Mouse (Mus musculus) forebrain, embryonic 16.5 days (tissue): ENCODE measurements around the gene Igsf9b. TPM values are rescaled to one million over a fixed set of nuclear protein-coding genes. Genes with fewer than 3 reads are reported as not detected.
A peak's percentile ranks its signal among the peaks of the same experiment; 100 is the strongest.

Experiments used
- ATAC-seq: fragments of 200-750 bp; cut with Nextera tagmentation; 2 replicates; pipeline ENCODE4 v1.8.0; 2017; ENCODE audit warnings: mild to moderate bottlenecking, moderate library complexity
- H3K27ac ChIP-seq: fragments of 300-500 bp; sonication (generic); 2 replicates; pipeline ENCODE4 v1.5.1; 2014; ENCODE audit warnings: low read length, control low read depth
- H3K27me3 ChIP-seq: fragments of 300-500 bp; sonication (generic); replicated peaks from 2 replicates; pipeline ENCODE4 v1.6.1; 2014; ENCODE audit warnings: low read length; ENCODE audit not compliant: control insufficient read depth, insufficient read depth
- H3K36me3 ChIP-seq: fragments of 300-500 bp; sonication (generic); 2 replicates; pipeline ENCODE4 v1.6.1; 2014; ENCODE audit not compliant: control insufficient read depth, insufficient read depth
- H3K4me1 ChIP-seq: fragments of 300-500 bp; sonication (generic); replicated peaks from 2 replicates; pipeline ENCODE4 v1.6.1; 2014; ENCODE audit warnings: low read length; ENCODE audit not compliant: control insufficient read depth, insufficient read depth
- H3K4me2 ChIP-seq: fragments of 300-500 bp; sonication (generic); 2 replicates; pipeline ENCODE4 v1.6.1; 2014; ENCODE audit warnings: mild to moderate bottlenecking, low read length, control low read depth
- H3K4me3 ChIP-seq: fragments of 300-500 bp; sonication (generic); replicated peaks from 2 replicates; pipeline ENCODE4 v1.5.1; 2014; ENCODE audit warnings: mild to moderate bottlenecking, low read length, control low read depth
- H3K9ac ChIP-seq: fragments of 300-500 bp; sonication (generic); replicated peaks from 2 replicates; pipeline ENCODE4 v1.6.1; 2014; ENCODE audit warnings: low read depth, low read length, control low read depth
- H3K9me3 ChIP-seq: fragments of 300-500 bp; sonication (generic); 2 replicates; pipeline ENCODE4 v1.6.1; 2016; ENCODE audit warnings: low read length; ENCODE audit not compliant: control insufficient read depth
- WGBS: fragments of 180-500 bp; shearing (Covaris S2); extraction: QIAGEN DNeasy Blood & Tissue Kit; methylation state at CpG from one replicate; pipeline ENCODE4 v1.1.7; 2014; 5-methylcytosine and 5-hydroxymethylcytosine counted together
- polyA plus RNA-seq: library from polyadenylated mRNA; unstranded; fragments of >200 nt; fragmentation: Nextera tagmentation; extraction: Ambion mirVana; gene quantifications from 2 replicates; pipeline ENCODE4 v1.2.1, GENCODE M21; 2015

Gene Igsf9b
- polyA plus RNA-seq, 1 experiment from 2014 or later = 16.7 TPM

GRCm38 (mm10) chr9:27336962-27337636, 38.1 kb downstream of the Igsf9b start:
- no peak overlapping the region for H3K27ac ChIP-seq
- no peaks in the 10 kb centered on the region for H3K9me3 ChIP-seq
- WGBS = 68% methylated on average over 4 of the region's 4 CpGs
- no peaks in the 10 kb centered on the region for H3K27me3 ChIP-seq
- peaks cover 8% of the 10 kb centered on the region for H3K4me1 ChIP-seq
- H3K4me3 ChIP-seq = no peak overlapping the region
- ATAC-seq = peak; percentile 59
- 0 out of 2 replicates have a peak, but pooled peaks cover 2% of the 10 kb centered on the region for H3K36me3 ChIP-seq
- no peak overlapping the region for H3K9ac ChIP-seq
- no peak overlapping the region for H3K4me2 ChIP-seq

GRCm38 (mm10) chr9:27339168-27339567, 40.2 kb downstream of the Igsf9b start:
- 81% methylated on average over 1 of the region's 1 CpGs for WGBS
- no peak overlapping the region for H3K4me3 ChIP-seq
- H3K27ac ChIP-seq = no peak overlapping the region
- ATAC-seq = no peak
- H3K36me3 ChIP-seq = 0 out of 2 replicates have a peak, but pooled peaks cover 2% of the 10 kb centered on the region
- H3K4me2 ChIP-seq = no peak overlapping the region
- no peaks in the 10 kb centered on the region for H3K27me3 ChIP-seq
- H3K9me3 ChIP-seq = no peaks in the 10 kb centered on the region
- no peak overlapping the region for H3K9ac ChIP-seq
- peaks cover 8% of the 10 kb centered on the region for H3K4me1 ChIP-seq

GRCm38 (mm10) chr9:27346541-27347269, 47.7 kb downstream of the Igsf9b start:
- no peak overlapping the region for H3K4me2 ChIP-seq

GRCm38 (mm10) chr9:27353082-27353481, 54.1 kb downstream of the Igsf9b start:
- Histone ChIP-seq H3K4me3 (no peak overlapping the region), H3K4me2 (no peak overlapping the region), H3K4me1 (no peaks in the 10 kb centered on the region), H3K9ac (no peak overlapping the region), H3K27ac (no peak overlapping the region), H3K36me3 (no peaks in the 10 kb centered on the region), H3K9me3 (no peaks in the 10 kb centered on the region), H3K27me3 (no peaks in the 10 kb centered on the region)
- no peak for ATAC-seq
- 80% methylated on average over 7 of the region's 7 CpGs for WGBS

More at GRCm38 (mm10) chr9:27346541-27347269, 47.7 kb downstream of the Igsf9b start:
- no peak overlapping the region for H3K9ac ChIP-seq
- H3K4me3 ChIP-seq = no peak overlapping the region
- WGBS = 16% methylated on average over 11 of the region's 11 CpGs
- peaks cover 8% of the 10 kb centered on the region for H3K4me1 ChIP-seq
- H3K9me3 ChIP-seq = no peaks in the 10 kb centered on the region
- no peaks in the 10 kb centered on the region for H3K36me3 ChIP-seq
- no peaks in the 10 kb centered on the region for H3K27me3 ChIP-seq
- H3K27ac ChIP-seq = no peak overlapping the region
- peak; percentile 81 for ATAC-seq

- H3K27me3 ChIP-seq = no peaks in the 10 kb centered on the region
- H3K4me2 ChIP-seq = no peak overlapping the region
- no peak overlapping the region for H3K9ac ChIP-seq
- 84% methylated on average over 6 of the region's 6 CpGs for WGBS
- no peak overlapping the region for H3K27ac ChIP-seq
- H3K9me3 ChIP-seq = no peaks in the 10 kb centered on the region
- no peaks in the 10 kb centered on the region for H3K4me1 ChIP-seq
- H3K4me3 ChIP-seq = no peak overlapping the region
- H3K36me3 ChIP-seq = no peaks in the 10 kb centered on the region
- ATAC-seq = no peak
These were observed 58.9 kb downstream of the Igsf9b start for GRCm38 (mm10) chr9:27357893-27358292.

GRCm38 (mm10) chr9:27367231-27367630, 68.2 kb downstream of the Igsf9b start:
- no peak for ATAC-seq
- no peak overlapping the region for H3K4me3 ChIP-seq
- WGBS = 65% methylated on average over 2 of the region's 2 CpGs
- no peaks in the 10 kb centered on the region for H3K4me1 ChIP-seq
- no peak overlapping the region for H3K4me2 ChIP-seq
- H3K9ac ChIP-seq = no peak overlapping the region
- H3K9me3 ChIP-seq = no peaks in the 10 kb centered on the region
- H3K27me3 ChIP-seq = no peaks in the 10 kb centered on the region
- H3K36me3 ChIP-seq = no peaks in the 10 kb centered on the region
- no peak overlapping the region for H3K27ac ChIP-seq

- no peak for ATAC-seq
- 45% methylated on average over 2 of the region's 2 CpGs for WGBS
These were observed 70.1 kb downstream of the Igsf9b start for GRCm38 (mm10) chr9:27369108-27369507.

GRCm38 (mm10) chr9:27375746-27376145, 76.7 kb downstream of the Igsf9b start:
- Histone ChIP-seq H3K27me3 (no peaks in the 10 kb centered on the region), H3K27ac (no peak overlapping the region), H3K4me3 (no peak overlapping the region), H3K4me2 (no peak overlapping the region), H3K9ac (no peak overlapping the region), H3K4me1 (no peaks in the 10 kb centered on the region), H3K9me3 (no peaks in the 10 kb centered on the region), H3K36me3 (no peaks in the 10 kb centered on the region)
- no peak for ATAC-seq
- 80% methylated on average over 1 of the region's 1 CpGs for whole genome bisulfite sequencing

More at GRCm38 (mm10) chr9:27369108-27369507, 70.1 kb downstream of the Igsf9b start:
- Histone ChIP-seq H3K4me2 (no peak overlapping the region), H3K9me3 (no peaks in the 10 kb centered on the region), H3K27ac (no peak overlapping the region), H3K36me3 (no peaks in the 10 kb centered on the region), H3K4me3 (no peak overlapping the region), H3K9ac (no peak overlapping the region), H3K27me3 (no peaks in the 10 kb centered on the region), H3K4me1 (no peaks in the 10 kb centered on the region)

- Histone ChIP-seq H3K9me3 (no peaks in the 10 kb centered on the region), H3K9ac (no peak overlapping the region), H3K27ac (no peak overlapping the region), H3K4me2 (no peak overlapping the region), H3K4me3 (no peak overlapping the region), H3K36me3 (no peaks in the 10 kb centered on the region), H3K27me3 (no peaks in the 10 kb centered on the region), H3K4me1 (no peaks in the 10 kb centered on the region)
- WGBS = 89% methylated on average over 3 of the region's 3 CpGs
- ATAC-seq = no peak
These were observed 87.9 kb downstream of the Igsf9b start for GRCm38 (mm10) chr9:27386951-27387350.
